Mouse (Mus musculus): ENCODE measurements at regions not wholly inside any gene's neighbourhood (a gene's known extent, or its start where the extent isn't known, plus 50 kb on each side); places are given as distances from the start of the nearest gene placed in this dataset.
"Not testable (repeated sequence)": the region's sequence is repeated elsewhere in the genome, so short reads cannot be mapped to it uniquely, and the experiment has no call there.

- DNase-seq, result no peak
Measured at GRCm38 (mm10) chr4:10670846-10671428, 203.4 kb upstream of the 2610301B20Rik start.

DNA sequence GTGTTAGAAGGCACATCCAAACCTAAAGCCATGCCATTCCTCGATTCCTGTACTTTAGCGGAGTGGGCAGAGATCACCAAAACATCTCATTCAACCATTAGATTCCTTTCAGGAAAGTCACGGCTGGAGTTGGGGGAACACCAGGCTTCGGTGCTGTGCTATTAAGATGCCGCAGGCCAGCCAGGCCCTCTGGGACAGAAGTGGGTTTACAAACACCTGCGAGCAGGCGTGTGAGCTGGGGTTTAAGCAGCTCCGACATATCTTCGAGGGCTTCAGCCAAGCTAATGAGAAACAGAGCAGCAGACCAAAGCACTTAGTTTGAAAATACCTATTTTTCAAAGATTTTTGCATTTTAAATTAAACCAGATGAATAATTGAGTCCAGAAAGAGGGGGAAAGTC is 183.2 kb upstream of the 2610301B20Rik start:
- DNase-seq, result no peak

GRCm38 (mm10) chr4:10692860-10693259 is 181.4 kb upstream of the 2610301B20Rik start:
- no peak for DNase-seq

- DNase-seq, result no peak
Measured at GRCm38 (mm10) chr4:10693446-10694105, 180.7 kb upstream of the 2610301B20Rik start.

DNA sequence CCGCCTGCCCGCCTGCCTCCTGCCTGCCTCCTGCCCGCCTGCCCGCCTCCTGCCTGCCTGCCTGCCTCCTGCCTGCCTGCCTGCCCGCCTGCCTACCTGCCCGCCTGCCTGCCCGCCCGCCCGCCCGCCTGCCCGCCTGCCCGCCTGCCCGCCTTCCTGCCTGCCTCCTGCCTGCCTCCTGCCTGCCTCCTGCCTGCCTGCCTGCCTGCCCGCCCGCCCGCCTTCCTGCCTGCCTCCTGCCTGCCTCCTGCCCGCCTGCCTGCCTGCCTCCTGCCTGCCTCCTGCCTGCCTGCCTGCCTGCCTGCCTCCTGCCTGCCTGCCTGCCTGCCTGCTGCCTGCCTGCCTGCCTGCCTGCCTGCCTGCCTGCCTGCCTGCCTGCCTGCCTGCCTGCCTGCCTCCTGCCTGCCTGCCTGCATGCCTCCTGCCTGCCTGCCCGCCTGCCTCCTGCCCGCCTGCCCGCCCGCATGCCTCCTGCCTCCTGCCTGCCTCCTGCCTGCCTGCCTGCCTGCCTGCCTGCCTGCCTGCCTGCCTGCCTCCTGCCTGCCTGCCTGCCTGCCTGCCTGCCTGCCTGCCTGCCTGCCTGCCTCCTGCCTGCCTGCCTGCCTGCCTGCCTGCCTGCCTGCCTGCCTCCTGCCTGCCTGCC is 180.1 kb upstream of the 2610301B20Rik start:
- DNase-seq, result not testable (repeated sequence)

DNA sequence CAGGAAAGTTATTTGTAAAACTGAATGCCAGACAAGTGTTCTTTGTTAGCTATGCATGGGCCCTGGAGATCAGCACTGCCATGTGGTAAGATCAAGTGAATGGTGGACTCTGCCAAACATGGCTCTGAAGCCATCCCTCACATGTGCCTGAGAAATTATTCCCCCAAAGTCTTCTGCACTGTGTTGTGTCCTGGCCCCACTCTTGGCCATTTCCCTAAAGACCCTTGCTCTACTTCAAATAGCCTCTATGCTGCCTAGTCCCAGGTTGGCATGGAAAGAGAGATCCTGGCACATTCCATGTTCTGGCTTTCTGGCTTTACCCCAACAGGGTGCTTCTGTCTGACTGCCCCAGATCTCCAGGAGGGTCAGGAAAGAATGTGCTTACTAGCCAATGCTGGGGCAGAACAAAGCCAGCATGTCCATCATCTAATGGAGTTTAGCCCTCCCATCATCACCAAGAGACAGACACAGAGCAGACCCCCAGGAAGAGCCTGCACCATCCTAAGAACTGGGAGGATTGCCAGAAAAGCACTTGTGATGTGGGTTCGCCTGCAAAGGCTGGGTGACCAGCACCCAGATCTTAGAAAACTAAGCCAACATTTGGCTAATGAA is 177.0 kb upstream of the 2610301B20Rik start:
- no peak for DNase-seq

DNA sequence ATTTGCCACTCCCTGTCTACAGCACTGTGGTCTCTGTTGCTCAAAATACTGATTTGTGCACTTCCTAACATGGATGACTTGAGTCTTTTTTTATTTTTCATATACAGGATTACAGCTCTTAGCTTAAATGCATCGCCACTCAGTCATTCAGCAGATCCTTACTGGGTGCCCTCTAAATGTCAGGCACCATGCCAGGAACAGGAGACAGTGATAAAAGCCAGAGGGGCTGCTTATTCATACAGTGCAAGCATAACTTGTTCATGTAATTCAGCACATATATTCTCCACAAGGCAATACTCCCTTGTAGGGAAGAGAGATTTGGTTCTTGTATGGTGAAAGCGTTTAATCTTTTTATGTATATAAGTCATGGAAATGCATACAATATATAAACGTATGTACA is 175.7 kb upstream of the 2610301B20Rik start:
- no peak for DNase-seq

DNA sequence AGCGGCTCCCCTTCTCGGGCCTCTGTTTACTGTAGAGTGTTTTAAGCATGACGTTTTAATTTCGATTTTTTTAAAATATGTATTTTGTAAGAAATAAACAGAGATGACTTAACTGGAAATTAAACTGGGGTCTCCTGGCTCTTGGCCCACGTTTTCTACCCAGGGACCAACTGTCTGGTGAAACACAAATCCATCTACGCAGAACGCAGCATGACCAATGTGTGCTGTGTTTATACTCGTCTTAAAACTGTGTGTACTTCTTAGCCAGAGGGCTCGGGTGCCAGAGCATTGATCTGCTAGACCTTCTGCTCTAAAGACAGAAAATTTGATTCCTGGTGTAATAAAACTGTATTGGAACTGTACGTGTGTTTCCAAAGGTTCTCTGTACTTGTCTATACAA is 172.8 kb upstream of the 2610301B20Rik start:
- DNase-seq, result no peak

- no peak for DNase-seq
Measured at GRCm38 (mm10) chr4:10703212-10703611, 171.1 kb upstream of the 2610301B20Rik start.

DNA sequence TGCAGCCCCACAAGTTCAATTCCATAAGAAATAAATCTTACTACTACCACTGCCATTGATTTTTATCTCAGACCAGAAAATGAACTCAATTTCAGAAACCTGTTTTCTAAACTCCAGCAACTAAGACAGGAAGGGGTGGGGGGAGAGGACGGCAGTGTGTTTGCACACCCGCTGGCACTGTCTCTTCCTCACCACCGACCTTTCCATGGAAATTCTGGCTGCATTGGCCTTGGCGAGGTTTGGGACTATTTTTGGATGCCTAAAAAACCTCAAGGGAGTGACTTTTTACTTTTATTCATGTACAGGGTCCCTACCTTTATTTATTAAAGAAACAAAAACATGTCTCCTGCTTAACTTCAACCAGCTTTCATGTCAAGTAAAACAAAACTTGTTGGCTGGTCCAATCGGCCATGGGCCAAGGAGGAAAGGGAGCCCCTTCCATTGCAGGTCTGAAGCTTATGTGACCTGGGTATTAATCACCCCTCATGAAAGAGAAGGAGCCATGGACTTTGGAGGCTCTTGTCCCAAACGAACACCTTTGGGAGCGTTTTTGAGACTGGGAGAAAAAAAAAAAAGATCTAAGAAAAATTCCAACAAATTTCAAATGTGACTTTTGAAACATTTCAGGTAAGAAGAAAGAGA is 167.2 kb upstream of the 2610301B20Rik start:
- no peak for DNase-seq

DNA sequence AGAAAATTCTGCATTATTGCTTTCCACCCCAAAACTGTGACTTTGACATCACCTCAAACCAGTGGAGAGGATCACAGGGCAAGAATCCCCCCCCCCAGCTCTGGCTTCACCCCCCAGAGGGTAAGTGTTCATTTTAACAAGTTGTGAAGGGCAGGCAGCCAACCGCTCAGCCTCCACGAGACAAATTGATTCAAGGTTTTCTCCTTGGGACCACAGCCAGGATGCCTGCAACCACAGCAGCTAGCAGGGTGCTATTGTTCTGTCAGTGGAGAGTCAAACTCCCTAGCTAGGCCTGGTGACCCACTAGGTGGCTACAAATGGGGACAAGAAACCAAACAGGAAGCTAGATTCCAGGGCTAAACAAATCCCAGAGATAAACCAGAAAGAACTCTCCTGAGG is 166.6 kb upstream of the 2610301B20Rik start:
- no peak for DNase-seq

GRCm38 (mm10) chr4:10711939-10712533 is 162.3 kb upstream of the 2610301B20Rik start:
- DNase-seq, result no peak

DNA sequence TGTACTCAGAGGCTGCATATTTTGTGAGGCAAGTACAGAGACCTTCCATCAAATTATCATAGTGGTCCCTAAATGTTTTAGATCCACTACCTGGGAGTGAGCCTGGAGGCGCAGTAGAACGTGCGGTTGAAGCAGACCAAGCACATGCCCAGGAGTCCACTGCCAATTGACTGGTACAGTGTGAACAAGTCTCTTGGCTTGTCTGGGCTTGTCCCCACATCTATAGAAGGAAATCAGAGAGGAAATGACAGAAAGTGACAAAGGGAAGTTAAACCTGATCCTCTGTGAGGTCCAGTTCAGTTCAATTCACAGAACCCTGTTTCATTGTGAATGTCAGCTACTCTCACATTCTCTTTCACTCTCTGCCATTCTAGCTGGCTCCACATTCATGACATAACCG is 151.0 kb upstream of the 2610301B20Rik start:
- DNase-seq, result no peak

DNA sequence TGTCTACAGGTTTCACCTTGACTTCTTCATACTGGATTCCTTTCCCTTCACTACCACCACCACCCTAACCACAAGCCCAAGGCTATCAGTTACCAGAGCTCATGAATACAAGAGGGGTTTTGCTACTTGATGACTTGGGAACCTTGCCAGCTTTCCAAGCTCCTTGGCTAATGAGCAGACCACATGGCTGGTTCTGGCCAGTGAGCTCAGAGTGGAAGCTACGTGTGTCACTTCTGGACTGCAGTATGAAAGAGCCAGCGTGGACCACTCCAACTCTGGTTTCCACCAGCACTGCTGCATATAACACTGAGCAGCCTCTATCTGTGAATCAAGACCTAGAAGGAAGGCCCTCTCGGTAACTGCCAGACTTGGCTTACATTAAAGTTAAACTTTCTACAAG is 146.4 kb upstream of the 2610301B20Rik start:
- no peak for DNase-seq

- no peak for DNase-seq
Measured at GRCm38 (mm10) chr4:10745207-10745606, 129.1 kb upstream of the 2610301B20Rik start.

DNA sequence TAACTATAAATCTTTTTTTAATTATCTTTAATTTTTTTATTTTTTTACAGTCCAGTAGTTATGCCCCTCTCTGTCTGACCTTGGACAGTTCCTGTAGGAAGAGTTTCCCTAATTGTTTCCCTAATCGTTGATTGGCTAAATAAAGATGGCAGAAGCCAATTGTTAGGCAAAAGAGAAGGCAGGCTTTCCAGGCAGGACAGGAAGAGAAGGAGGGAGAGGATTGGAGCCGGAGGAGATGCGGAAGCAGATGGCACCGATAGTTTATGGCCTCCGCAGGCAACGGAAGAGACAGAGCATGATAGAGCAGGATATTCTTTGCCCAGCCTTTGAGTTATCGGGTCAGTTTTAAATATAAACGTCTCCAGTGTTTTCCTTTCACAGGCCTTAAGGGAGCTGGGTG is 125.5 kb upstream of the 2610301B20Rik start:
- no peak for DNase-seq

GRCm38 (mm10) chr4:10750377-10751062 is 123.8 kb upstream of the 2610301B20Rik start:
- DNase-seq, result not testable (repeated sequence)

- no peak for DNase-seq
Measured at GRCm38 (mm10) chr4:10753176-10753575, 121.1 kb upstream of the 2610301B20Rik start.

- no peak for DNase-seq
Measured at GRCm38 (mm10) chr4:10759491-10759890, 114.8 kb upstream of the 2610301B20Rik start.

- DNase-seq, result no peak
Measured at GRCm38 (mm10) chr4:10767676-10768075, 106.6 kb upstream of the 2610301B20Rik start.

DNA sequence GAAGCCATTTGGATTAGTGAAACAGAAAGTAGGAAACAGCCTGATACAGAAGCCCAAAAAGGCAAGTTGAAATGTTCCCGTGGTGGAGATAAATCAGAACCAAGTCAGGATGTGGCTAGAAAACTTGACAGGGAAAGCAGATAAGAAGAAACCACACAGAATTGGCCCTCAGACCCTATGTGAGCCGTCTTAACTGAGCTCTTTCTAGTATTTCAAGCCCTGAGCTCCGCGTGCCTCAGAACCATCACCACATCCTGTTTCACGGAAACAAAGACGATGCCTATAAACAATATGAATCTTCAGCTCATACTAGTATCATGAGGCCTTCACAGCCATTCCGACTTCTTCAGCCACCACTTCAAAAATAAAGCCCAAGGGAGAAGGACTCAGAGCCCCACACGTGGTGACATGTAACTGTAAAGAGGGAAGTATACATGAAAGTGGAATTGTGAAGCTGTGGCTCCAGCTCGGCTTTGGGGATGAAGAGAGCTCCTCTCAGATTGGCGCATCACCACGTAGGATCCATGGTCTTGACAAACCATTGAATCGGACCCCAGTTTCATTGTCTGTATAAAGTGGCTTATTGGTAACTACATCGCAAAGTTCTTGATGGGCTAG is 104.2 kb upstream of the 2610301B20Rik start:
- DNase-seq, result peak; percentile 49
